Comparison of ENCODE assay signal across 10 mouse cellular contexts in genomic region chr1:89108340-89108896, GRCm38 (mm10). TPM values are rescaled to one million over a fixed set of nuclear protein-coding genes. Genes with fewer than 3 reads are reported as not detected.
A peak's percentile ranks its signal among the peaks of the same experiment; 100 is the strongest.
DNase-seq lines count a peak whose midpoint lies in the region; ATAC-seq and TF ChIP-seq lines count a peak whose summit lies in the region.
"Had no signal": no experiment of that assay in that cellular context is flagged by ENCODE, and none has a peak within 500 bp of the region (broad histone marks: within the 10 kb centered on the region; RNA-seq: fewer than 3 reads in every experiment).

No protein-coding gene starts in this region.

- H3K4me1 ChIP-seq in forebrain, embryonic 12.5 days = peaks cover 45% of the 10 kb centered on the region
- H3K4me1 ChIP-seq in forebrain, postnatal 0 days (ENCODE audit: insufficient read depth) = no peaks in the 10 kb centered on the region
- H3K4me1 ChIP-seq in ES-Bruce4 (ENCODE audit: control insufficient read depth, insufficient read depth, low read length) = peaks cover 18% of the 10 kb centered on the region
- peaks cover 71 to 92% of the 10 kb centered on the region in 2 experiments for H3K4me1 ChIP-seq in heart, embryonic 14.5 days (ENCODE audit: control insufficient read depth in 2 of 2, insufficient read depth in 2 of 2, low read length in 2 of 2)
- H3K4me1 ChIP-seq in limb, embryonic 13.5 days = peaks cover 80% of the 10 kb centered on the region

- WGBS in forebrain, embryonic 12.5 days = 29% methylated on average over 6 of the region's 6 CpGs
- WGBS in forebrain, postnatal 0 days = 28% methylated on average over 6 of the region's 6 CpGs
- 2% methylated on average over 6 of the region's 6 CpGs for WGBS in heart, embryonic 14.5 days
- 11% methylated on average over 6 of the region's 6 CpGs for WGBS in limb, embryonic 13.5 days

- no peak overlapping the region for H3K9ac ChIP-seq in forebrain, embryonic 12.5 days
- no peak overlapping the region for H3K9ac ChIP-seq in forebrain, postnatal 0 days
- no peak overlapping the region for H3K9ac ChIP-seq in ES-Bruce4 (ENCODE audit: low read depth, poor library complexity, severe bottlenecking)
- peak overlapping the region; percentile 64 for H3K9ac ChIP-seq in heart, embryonic 14.5 days (ENCODE audit: low read length)
- H3K9ac ChIP-seq in limb, embryonic 13.5 days = no peak overlapping the region

- peak overlapping the region; percentile 44; the same call in 1 of the 2 replicates for H3K27ac ChIP-seq in forebrain, embryonic 12.5 days
- no peak overlapping the region for H3K27ac ChIP-seq in forebrain, postnatal 0 days (ENCODE audit: low read depth, low read length)
- H3K27ac ChIP-seq in ES-Bruce4 (ENCODE audit: insufficient read depth, low read length) = peak overlapping the region; percentile 21; the same call in 1 of the 2 replicates
- peak overlapping the region; percentile 92 to 94 for H3K27ac ChIP-seq in heart, embryonic 14.5 days (replicated peaks in 1 of 2; ENCODE audit: control insufficient read depth in 1 of 2, insufficient read depth in 1 of 2, low read depth in 2 of 2, low read length in 2 of 2)
- peak overlapping the region; percentile 64 for H3K27ac ChIP-seq in limb, embryonic 13.5 days

- TF ChIP-seq EP300 in ES-Bruce4 (IDR thresholded peaks at IDR 0.05; ENCODE audit: insufficient read depth, low read depth, low read length) = 0 out of 2 replicates have a peak, but pooled peaks have one; percentile 51

- no peak for ATAC-seq in forebrain, embryonic 12.5 days (ENCODE audit: low FRiP score)
- no peak for ATAC-seq in forebrain, postnatal 0 days
- peak; percentile 40; the same call in 1 of the 2 replicates for ATAC-seq in heart, embryonic 14.5 days (ENCODE audit: insufficient number of reproducible peaks, insufficient read depth, low FRiP score, low read depth)
- ATAC-seq in limb, embryonic 13.5 days (ENCODE audit: low FRiP score, low read depth) = peak; percentile 62

- H3K27me3 ChIP-seq in forebrain, embryonic 12.5 days = no peaks in the 10 kb centered on the region
- no peaks in the 10 kb centered on the region for H3K27me3 ChIP-seq in forebrain, postnatal 0 days (ENCODE audit: insufficient read depth, low read length)
- H3K27me3 ChIP-seq in ES-Bruce4 (ENCODE audit: control insufficient read depth, insufficient read depth, low read length, poor library complexity, severe bottlenecking) = no peaks in the 10 kb centered on the region
- H3K27me3 ChIP-seq in heart, embryonic 14.5 days (ENCODE audit: control insufficient read depth, insufficient read depth, low read length) = no peaks in the 10 kb centered on the region
- no peaks in the 10 kb centered on the region for H3K27me3 ChIP-seq in limb, embryonic 13.5 days

- no peaks in the 10 kb centered on the region; the same call in none of the 2 replicates for H3K36me3 ChIP-seq in forebrain, embryonic 12.5 days (replicated peaks)
- no peaks in the 10 kb centered on the region for H3K36me3 ChIP-seq in forebrain, postnatal 0 days (ENCODE audit: insufficient read depth)
- H3K36me3 ChIP-seq in ES-Bruce4 (ENCODE audit: control insufficient read depth, insufficient read depth, low read length, poor library complexity, severe bottlenecking) = no peaks in the 10 kb centered on the region
- H3K36me3 ChIP-seq in heart, embryonic 14.5 days (ENCODE audit: control insufficient read depth, insufficient read depth, low read length) = peaks cover 6% of the 10 kb centered on the region; the same call in 1 of the 2 replicates
- peaks cover 3% of the 10 kb centered on the region; the same call in 1 of the 2 replicates for H3K36me3 ChIP-seq in limb, embryonic 13.5 days
- H3K36me3 ChIP-seq: G1E had no signal

- H3K4me2 ChIP-seq in forebrain, embryonic 12.5 days = no peak overlapping the region
- H3K4me2 ChIP-seq in forebrain, postnatal 0 days (ENCODE audit: low read depth) = no peak overlapping the region
- H3K4me2 ChIP-seq in heart, embryonic 14.5 days (ENCODE audit: low read length) = peak overlapping the region; percentile 24
- H3K4me2 ChIP-seq in limb, embryonic 13.5 days (replicated peaks) = peak overlapping the region; percentile 30

- no peaks in the 10 kb centered on the region for H3K9me3 ChIP-seq in forebrain, embryonic 12.5 days
- no peaks in the 10 kb centered on the region for H3K9me3 ChIP-seq in forebrain, postnatal 0 days (ENCODE audit: low read length)
- H3K9me3 ChIP-seq in ES-Bruce4 (replicated peaks; ENCODE audit: control insufficient read depth, insufficient read depth, low read length, poor library complexity, severe bottlenecking) = no peaks in the 10 kb centered on the region
- H3K9me3 ChIP-seq in heart, embryonic 14.5 days (ENCODE audit: control insufficient read depth, low read length) = no peaks in the 10 kb centered on the region
- H3K9me3 ChIP-seq in limb, embryonic 13.5 days = no peaks in the 10 kb centered on the region
- H3K9me3 ChIP-seq: megakaryocyte, embryonic 14.5 days had no signal

- TF ChIP-seq POLR2A in ES-Bruce4 (IDR thresholded peaks at IDR 0.05; ENCODE audit: insufficient read depth, low read length) = no peak

- no peak for TF ChIP-seq CTCF in forebrain, postnatal 0 days (IDR thresholded peaks at IDR 0.05; ENCODE audit: low read depth)
- no peak for TF ChIP-seq CTCF in ES-Bruce4 (IDR thresholded peaks at IDR 0.05; ENCODE audit: low read depth, low read length)

- no peak for DNase-seq in forebrain, postnatal 0 days
- DNase-seq in naive thymus-derived CD4-positive, alpha-beta T cell, adult 2 months (ENCODE audit: low read depth) = peak; percentile 35
- DNase-seq in left cerebral cortex, adult 9 months (ENCODE audit: low spot score in 2 of 2) = no peak
- no peak for DNase-seq in cerebellum, adult 8-10 months

- no peak overlapping the region for H3K4me3 ChIP-seq in forebrain, embryonic 12.5 days (replicated peaks)
- no peak overlapping the region for H3K4me3 ChIP-seq in forebrain, postnatal 0 days (ENCODE audit: low read depth, low read length)
- no peak overlapping the region for H3K4me3 ChIP-seq in ES-Bruce4 (ENCODE audit: low read depth, low read length)
- no peak overlapping the region for H3K4me3 ChIP-seq in heart, embryonic 14.5 days (ENCODE audit: control insufficient read depth in 1 of 2, insufficient read depth in 1 of 2, low read depth in 1 of 2, low read length in 2 of 2)
- no peak overlapping the region for H3K4me3 ChIP-seq in limb, embryonic 13.5 days
- H3K4me3 ChIP-seq: megakaryocyte, embryonic 14.5 days had no signal

RNA-seq across cellular contexts. Expression of gene Sh3bp4, which starts 38.2 kb away (rescaled TPM):
- 26.5 and 27.1 TPM in 2 replicates for polyA plus RNA-seq in forebrain, embryonic 12.5 days (2016; fragmentation: Nextera tagmentation; extraction: Ambion mirVana)
- 29.0 and 29.6 TPM in 2 replicates for total RNA-seq in forebrain, postnatal 0 days (2014; rRNA removed)
- polyA plus RNA-seq in forebrain, postnatal 0 days (2015; fragmentation: Nextera tagmentation; extraction: Ambion mirVana) = 17.4 and 18.9 TPM in 2 replicates
- 32.1 and 37.6 TPM in 2 replicates for polyA plus RNA-seq in ES-Bruce4 (2011; ENCODE audit: insufficient read depth, insufficient read length, low read depth, missing spikeins)
- 17.2 and 19.2 TPM in 2 replicates for polyA plus RNA-seq in heart, embryonic 14.5 days (2014; fragmentation: Nextera tagmentation; extraction: Ambion mirVana)
- 21.6 and 21.8 TPM in 2 replicates for polyA plus RNA-seq in limb, embryonic 13.5 days (2015; fragmentation: Nextera tagmentation; extraction: Ambion mirVana)
- total RNA-seq: G1E had no signal
- polyA plus RNA-seq: G1E had no signal

Comparison
In these comparisons a context has a peak if more than half of its experiments do, and no peak if none do; other contexts are left out.
1. ATAC-seq: peak in heart, embryonic 14.5 days (single experiment) and limb, embryonic 13.5 days (single experiment); none in forebrain, embryonic 12.5 days (single experiment) and forebrain, postnatal 0 days (single experiment).
2. H3K4me2 ChIP-seq: peak in heart, embryonic 14.5 days (single experiment) and limb, embryonic 13.5 days (single experiment); none in forebrain, embryonic 12.5 days (single experiment) and forebrain, postnatal 0 days (single experiment).